Mouse (Mus musculus) liver, postnatal 0 days (tissue): Measurements from ENCODE around the gene Cars. TPM values are rescaled to one million over a fixed set of nuclear protein-coding genes. Genes with fewer than 3 reads are reported as not detected.

ENCODE experiments used
- ATAC-seq: fragments of 200-750 bp; cut with Nextera tagmentation; 2 replicates; pipeline ENCODE4 v1.8.0; 2017; ENCODE audit warnings: mild to moderate bottlenecking, moderate library complexity
- DNase-seq: peaks from one replicate; pipeline ENCODE4 v3.0.0-alpha.2; 2016
- H3K27ac ChIP-seq: fragments of 300-500 bp; sonication (generic); 2 replicates; pipeline ENCODE4 v1.5.1; 2014; ENCODE audit warnings: antibody characterized with exemption, moderate library complexity, mild to moderate bottlenecking, low read depth
- H3K27me3 ChIP-seq: fragments of 300-500 bp; sonication (generic); 2 replicates; pipeline ENCODE4 v1.6.1; 2014; ENCODE audit warnings: low read length, control low read depth, mixed read lengths; ENCODE audit not compliant: insufficient read depth
- H3K36me3 ChIP-seq: fragments of 300-500 bp; sonication (generic); replicated peaks from 2 replicates; pipeline ENCODE4 v1.6.1; 2014; ENCODE audit warnings: mild to moderate bottlenecking, control low read depth, low read length, moderate library complexity, mixed read lengths; ENCODE audit not compliant: insufficient read depth
- H3K4me1 ChIP-seq: fragments of 300-500 bp; sonication (generic); 2 replicates; pipeline ENCODE4 v1.6.1; 2014; ENCODE audit warnings: antibody characterized with exemption, mild to moderate bottlenecking, control low read depth; ENCODE audit not compliant: insufficient read depth
- H3K4me2 ChIP-seq: fragments of 300-500 bp; sonication (generic); 2 replicates; pipeline ENCODE4 v1.6.1; 2014; ENCODE audit warnings: low read depth, mild to moderate bottlenecking, low read length, moderate library complexity, mixed read lengths
- H3K4me3 ChIP-seq: fragments of 300-500 bp; sonication (generic); 2 replicates; pipeline ENCODE4 v1.5.1; 2014; ENCODE audit warnings: low read depth, low read length
- H3K9ac ChIP-seq: fragments of 300-500 bp; sonication (generic); replicated peaks from 2 replicates; pipeline ENCODE4 v1.6.1; 2014; ENCODE audit warnings: mild to moderate bottlenecking, moderate library complexity
- H3K9me3 ChIP-seq: fragments of 300-500 bp; sonication (generic); 2 replicates; pipeline ENCODE4 v1.6.1; 2016; ENCODE audit warnings: mild to moderate bottlenecking, control low read depth, low read length, mixed read lengths
- CTCF ChIP-seq: sonication (generic); IDR thresholded peaks from 2 replicates; pipeline ENCODE4 v1.5.1; 2016; ENCODE audit warnings: antibody characterized with exemption, low read depth
- EP300 ChIP-seq: IDR thresholded peaks from 2 replicates; pipeline ENCODE4 v1.6.1; 2016; ENCODE audit warnings: antibody characterized with exemption, low read depth, mild to moderate bottlenecking
- WGBS: fragments of 180-500 bp; shearing (Covaris S2); extraction: QIAGEN DNeasy Blood & Tissue Kit; methylation state at CpG from one replicate; pipeline ENCODE4 v1.1.7; 2014; ENCODE audit not compliant: insufficient replicate concordance; 5-methylcytosine and 5-hydroxymethylcytosine counted together
- polyA plus RNA-seq: library from polyadenylated mRNA; unstranded; fragments of >200 nt; fragmentation: Nextera tagmentation; extraction: Ambion mirVana; gene quantifications from 2 replicates; pipeline ENCODE4 v1.2.1, GENCODE M21; 2015

The Cars gene
- polyA plus RNA-seq, 1 experiment from 2014 or later, result 22.7 TPM

GRCm38 (mm10) chr7:143628540-143628939 lies 28.6 kb upstream of the Cars start, which contains the start of gene Tnfrsf26:
Gene Tnfrsf26, minus strand, starts transcription at chr7:143628722.
- Histone ChIP-seq H3K4me1 (0 out of 2 replicates have a peak, but pooled peaks cover 2% of the 10 kb centered on the region), H3K4me2 (peak within 1 kb of the TSS; percentile 44), H3K9ac (no peak within 1 kb of the TSS), H3K27me3 (no peaks in the 10 kb centered on the region), H3K9me3 (0 out of 2 replicates have a peak, but pooled peaks cover 4% of the 10 kb centered on the region), H3K27ac (peak within 1 kb of the TSS; percentile 76), H3K4me3 (peak within 1 kb of the TSS; percentile 9), H3K36me3 (no peaks in the 10 kb centered on the region)
- no peak for DNase-seq
- 53% methylated on average over 1 of the region's 1 CpGs for WGBS
- no peak for TF ChIP-seq CTCF
- TF ChIP-seq EP300, result no peak
- ATAC-seq, result no peak

- Histone ChIP-seq H3K36me3 (no peaks in the 10 kb centered on the region), H3K9ac (no peak overlapping the region), H3K27me3 (no peaks in the 10 kb centered on the region), H3K4me2 (peak overlapping the region; percentile 44), H3K4me3 (peak overlapping the region; percentile 9), H3K27ac (peak overlapping the region; percentile 76), H3K9me3 (no peaks in the 10 kb centered on the region), H3K4me1 (0 out of 2 replicates have a peak, but pooled peaks cover 2% of the 10 kb centered on the region)
- 17% methylated on average over 10 of the region's 10 CpGs for WGBS
- ATAC-seq (peak; percentile 55; the same call in 1 of the 2 replicates), DNase-seq (no peak)
- no peak for TF ChIP-seq CTCF
Observed at GRCm38 (mm10) chr7:143627555-143628286, 27.8 kb upstream of the Cars start.

- Histone ChIP-seq H3K4me1 (0 out of 2 replicates have a peak, but pooled peaks cover 2% of the 10 kb centered on the region), H3K36me3 (no peaks in the 10 kb centered on the region), H3K9ac (no peak overlapping the region), H3K27ac (no peak overlapping the region), H3K9me3 (no peaks in the 10 kb centered on the region), H3K4me2 (0 out of 2 replicates have a peak overlapping the region, but pooled peaks have one; percentile 1), H3K27me3 (no peaks in the 10 kb centered on the region), H3K4me3 (no peak overlapping the region)
- WGBS, result 47% methylated on average over 2 of the region's 2 CpGs
- no peak for TF ChIP-seq EP300
- ATAC-seq (no peak), DNase-seq (no peak)
Observed at GRCm38 (mm10) chr7:143626178-143626577, 26.3 kb upstream of the Cars start.

- DNase-seq, result no peak
- 0 out of 2 replicates have a peak, but pooled peaks cover 2% of the 10 kb centered on the region for H3K4me1 ChIP-seq
- no peak overlapping the region for H3K4me2 ChIP-seq
- no peak overlapping the region for H3K27ac ChIP-seq
- H3K9ac ChIP-seq, result no peak overlapping the region
- H3K27me3 ChIP-seq, result no peaks in the 10 kb centered on the region
- WGBS, result 44% methylated on average over 5 of the region's 5 CpGs
- no peak for ATAC-seq
- TF ChIP-seq EP300 (no peak), CTCF (no peak)
- H3K36me3 ChIP-seq, result no peaks in the 10 kb centered on the region
- no peaks in the 10 kb centered on the region for H3K9me3 ChIP-seq
- no peak overlapping the region for H3K4me3 ChIP-seq
Observed at GRCm38 (mm10) chr7:143625151-143625550, 25.3 kb upstream of the Cars start.

- H3K9ac ChIP-seq, result no peak overlapping the region
- 56% methylated on average over 3 of the region's 3 CpGs for WGBS
- TF ChIP-seq EP300, result no peak
- no peak for TF ChIP-seq CTCF
- H3K27me3 ChIP-seq, result no peaks in the 10 kb centered on the region
- no peak overlapping the region for H3K4me2 ChIP-seq
- DNase-seq (no peak), ATAC-seq (no peak)
- no peaks in the 10 kb centered on the region for H3K9me3 ChIP-seq
- no peaks in the 10 kb centered on the region for H3K36me3 ChIP-seq
- 0 out of 2 replicates have a peak, but pooled peaks cover 2% of the 10 kb centered on the region for H3K4me1 ChIP-seq
- H3K27ac ChIP-seq, result no peak overlapping the region
- no peak overlapping the region for H3K4me3 ChIP-seq
Observed at GRCm38 (mm10) chr7:143624561-143624960, 24.7 kb upstream of the Cars start.

- Histone ChIP-seq H3K36me3 (no peaks in the 10 kb centered on the region), H3K4me2 (no peak overlapping the region), H3K9me3 (no peaks in the 10 kb centered on the region), H3K27me3 (no peaks in the 10 kb centered on the region), H3K4me3 (no peak overlapping the region), H3K9ac (no peak overlapping the region), H3K27ac (no peak overlapping the region), H3K4me1 (no peaks in the 10 kb centered on the region)
- ATAC-seq (no peak), DNase-seq (no peak)
- TF ChIP-seq CTCF (no peak), EP300 (no peak)
- WGBS, result 40% methylated on average over 1 of the region's 1 CpGs
Observed at GRCm38 (mm10) chr7:143620951-143621350, 21.1 kb upstream of the Cars start.
